Mouse (Mus musculus) bone marrow, adult 2 months (tissue): ENCODE measurements around the gene Foxn4. TPM values are rescaled to one million over a fixed set of nuclear protein-coding genes. Genes with fewer than 3 reads are reported as not detected.
A peak's percentile ranks its signal among the peaks of the same experiment; 100 is the strongest.

Experiments used
- H3K27ac ChIP-seq: fragments of 200-500 bp; 2 replicates; pipeline ENCODE4 v1.5.1; 2012; ENCODE audit warnings: low read depth, mild to moderate bottlenecking, control low read depth, inconsistent platforms, low read length; ENCODE audit not compliant: control insufficient read depth, poor library complexity, insufficient read depth
- H3K4me1 ChIP-seq: fragments of 200-500 bp; 2 replicates; pipeline ENCODE4 v1.6.1; 2011; ENCODE audit warnings: low read length; ENCODE audit not compliant: control insufficient read depth, insufficient read depth
- H3K4me3 ChIP-seq: fragments of 200-500 bp; replicated peaks from 2 replicates; pipeline ENCODE3; 2011; ENCODE audit warnings: mild to moderate bottlenecking, low read depth, low read length, control low read depth; ENCODE audit not compliant: control insufficient read depth
- CTCF ChIP-seq: fragments of 200-500 bp; IDR thresholded peaks from 2 replicates; pipeline ENCODE4 v1.5.1; 2011; ENCODE audit warnings: low read length, control low read depth; ENCODE audit not compliant: control insufficient read depth, insufficient read depth
- POLR2A ChIP-seq: fragments of 200-500 bp; IDR thresholded peaks from 2 replicates; pipeline ENCODE4 v1.6.1; 2011; ENCODE audit warnings: low read depth, mild to moderate bottlenecking, control low read depth, low read length, borderline replicate concordance; ENCODE audit not compliant: control insufficient read depth
- WGBS: fragments of 180-500 bp; shearing (Covaris S2); methylation state at CpG from one replicate; pipeline ENCODE4 v1.1.7; 2018; 5-methylcytosine and 5-hydroxymethylcytosine counted together
- polyA plus RNA-seq: library from polyadenylated mRNA; stranded (reverse); fragments of >200 nt; gene quantifications from 2 replicates; pipeline ENCODE4 v1.2.4, GENCODE M21; 2011; ENCODE audit warnings: low replicate concordance; ENCODE audit not compliant: missing spikeins, insufficient read depth, insufficient read length

Gene Foxn4
- polyA plus RNA-seq, 1 experiment: not detected

DNA sequence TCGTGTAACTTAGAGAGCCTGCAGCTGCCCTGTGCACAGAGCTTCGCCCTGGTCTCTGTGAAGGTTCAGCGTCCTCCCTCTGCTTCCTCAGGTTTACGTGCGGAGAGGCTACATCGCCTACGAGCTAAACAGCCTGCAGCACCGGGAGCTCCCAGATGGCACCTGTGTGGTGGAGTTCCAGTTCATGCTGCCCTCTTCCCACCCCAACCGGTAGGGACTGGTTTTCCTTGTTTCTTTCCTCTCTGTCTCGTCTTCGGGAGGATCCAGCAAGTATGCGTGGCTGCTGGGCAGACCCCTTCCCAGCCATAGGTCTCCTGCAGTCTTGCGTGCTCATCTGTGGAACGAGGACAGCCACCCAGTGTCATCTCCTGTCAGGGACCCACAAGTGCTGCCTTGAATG is 54.8 kb downstream of the Foxn4 start:
- no peak overlapping the region for H3K4me3 ChIP-seq
- no peak for TF ChIP-seq CTCF
- TF ChIP-seq POLR2A: no peak
- 86% methylated on average over 14 of the region's 14 CpGs for WGBS
- no peaks in the 10 kb centered on the region for H3K4me1 ChIP-seq
- no peak overlapping the region for H3K27ac ChIP-seq

DNA sequence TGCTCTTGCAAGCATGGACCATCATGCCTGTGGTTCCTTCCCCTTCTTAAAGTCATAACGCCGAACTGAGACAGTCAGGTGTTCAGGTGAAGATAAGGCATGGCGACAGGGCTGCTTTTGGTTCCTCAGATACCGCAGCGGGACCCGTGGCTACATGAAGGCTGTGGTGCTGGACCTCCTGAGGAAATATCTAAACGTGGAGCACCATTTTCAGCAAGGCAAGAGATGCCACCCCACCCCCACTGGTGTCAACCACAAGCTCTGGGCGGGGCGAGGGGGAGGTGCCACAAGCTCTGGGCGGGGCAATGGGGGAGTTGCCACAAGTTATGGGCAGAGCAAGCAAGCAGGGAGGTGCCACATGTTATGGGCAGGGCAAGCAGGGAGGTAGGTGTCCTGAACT is 60.4 kb downstream of the Foxn4 start:
- no peak for TF ChIP-seq POLR2A
- TF ChIP-seq CTCF: no peak
- H3K27ac ChIP-seq: no peak overlapping the region
- WGBS: 10% methylated on average over 10 of the region's 10 CpGs
- H3K4me1 ChIP-seq: no peaks in the 10 kb centered on the region; the same call in 1 of the 2 replicates
- H3K4me3 ChIP-seq: peak overlapping the region; percentile 12

DNA sequence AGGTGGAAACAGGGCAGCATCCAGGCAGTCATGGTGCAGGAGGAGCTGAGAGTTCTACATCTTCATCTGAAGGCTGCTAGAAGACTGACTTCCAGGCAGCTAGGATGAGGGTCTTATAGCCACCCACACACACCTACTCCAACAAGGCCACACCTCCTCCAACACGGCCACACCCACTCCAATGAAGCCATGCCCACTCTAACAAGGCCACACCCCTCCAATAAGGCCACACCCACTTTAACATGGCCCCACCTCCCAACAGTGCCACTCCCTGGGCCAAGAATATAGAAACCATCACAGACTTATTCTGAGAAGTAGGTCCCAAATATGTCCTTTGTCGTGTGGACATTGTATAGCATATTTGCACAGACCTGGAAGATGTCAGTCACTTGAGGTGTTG is 67.4 kb downstream of the Foxn4 start:
- 74% methylated on average over 2 of the region's 2 CpGs for WGBS
- no peak overlapping the region for H3K4me3 ChIP-seq
- TF ChIP-seq CTCF (no peak), POLR2A (no peak)
- H3K4me1 ChIP-seq: no peaks in the 10 kb centered on the region
- no peak overlapping the region for H3K27ac ChIP-seq

Other genes with a start within 250 kb of the Foxn4 start
- 2.0 and 3.6 TPM in 2 replicates for gene Usp30, start 208.3 kb downstream of the Foxn4 start, polyA plus RNA-seq
- not detected in 2 replicates for gene Svop, start 182.2 kb downstream of the Foxn4 start, polyA plus RNA-seq
- gene Alkbh2, start 145.6 kb downstream of the Foxn4 start, polyA plus RNA-seq: 3.1 and 8.0 TPM in 2 replicates
- 7.0 and 29.5 TPM in 2 replicates for gene Ung, start 143.4 kb downstream of the Foxn4 start, polyA plus RNA-seq
- 0.67 and 1.7 TPM in 2 replicates for gene Acacb, start 127.3 kb downstream of the Foxn4 start, polyA plus RNA-seq
- 0.61 and 2.1 TPM in 2 replicates for gene Myo1h, start 15.4 kb upstream of the Foxn4 start, polyA plus RNA-seq
- gene Kctd10, start 106.7 kb upstream of the Foxn4 start, polyA plus RNA-seq: 17.4 and 29.7 TPM in 2 replicates
- gene Ube3b, start 106.8 kb upstream of the Foxn4 start, polyA plus RNA-seq: 27.8 and 51.0 TPM in 2 replicates
- gene Mmab, start 170.3 kb upstream of the Foxn4 start, polyA plus RNA-seq: 6.2 and 9.1 TPM in 2 replicates
- gene Mvk, start 170.5 kb upstream of the Foxn4 start, polyA plus RNA-seq: 6.7 and 7.7 TPM in 2 replicates